Mouse (Mus musculus) forebrain, embryonic 11.5 days (tissue): ENCODE data around the gene Cyp2f2. TPM values are rescaled to one million over a fixed set of nuclear protein-coding genes. Genes with fewer than 3 reads are reported as not detected.

ENCODE experiments used
- ATAC-seq: fragments of 200-750 bp; cut with Nextera tagmentation; replicated peaks from 2 replicates; pipeline ENCODE4 v1.8.0; 2017; ENCODE audit warnings: moderate TSS enrichment; ENCODE audit not compliant: low FRiP score
- DNase-seq: peaks from one replicate; pipeline ENCODE4 v3.0.0-alpha.2; 2017; ENCODE audit warnings: low spot score
- H3K27ac ChIP-seq: fragments of 300-500 bp; sonication (generic); 2 replicates; pipeline ENCODE4 v1.5.1; 2014; ENCODE audit warnings: low read depth, low read length
- H3K27me3 ChIP-seq: fragments of 300-500 bp; sonication (generic); 2 replicates; pipeline ENCODE4 v1.6.1; 2014; ENCODE audit warnings: mild to moderate bottlenecking, low read length, mixed read lengths; ENCODE audit not compliant: control insufficient read depth, insufficient read depth
- H3K36me3 ChIP-seq: fragments of 300-500 bp; sonication (generic); 2 replicates; pipeline ENCODE4 v1.6.1; 2014; ENCODE audit warnings: mild to moderate bottlenecking, low read length, moderate library complexity, mixed read lengths; ENCODE audit not compliant: control insufficient read depth, insufficient read depth
- H3K4me1 ChIP-seq: fragments of 300-500 bp; sonication (generic); replicated peaks from 2 replicates; pipeline ENCODE4 v1.6.1; 2014; ENCODE audit warnings: low read length, mixed read lengths; ENCODE audit not compliant: control insufficient read depth, insufficient read depth
- H3K4me2 ChIP-seq: fragments of 300-500 bp; sonication (generic); 2 replicates; pipeline ENCODE4 v1.6.1; 2014; ENCODE audit warnings: low read depth, mild to moderate bottlenecking, low read length, moderate library complexity, mixed read lengths; ENCODE audit not compliant: severe bottlenecking
- H3K4me3 ChIP-seq: fragments of 300-500 bp; sonication (generic); 2 replicates; pipeline ENCODE4 v1.5.1; 2014; ENCODE audit warnings: low read depth, low read length
- H3K9ac ChIP-seq: fragments of 300-500 bp; sonication (generic); 2 replicates; pipeline ENCODE4 v1.6.1; 2014; ENCODE audit warnings: low read length
- H3K9me3 ChIP-seq: fragments of 300-500 bp; sonication (generic); 2 replicates; pipeline ENCODE4 v1.6.1; 2016; ENCODE audit warnings: low read length, mixed read lengths; ENCODE audit not compliant: control insufficient read depth
- WGBS: fragments of 180-500 bp; shearing (Covaris S2); extraction: QIAGEN DNeasy Blood & Tissue Kit; methylation state at CpG from one replicate; pipeline ENCODE4 v1.1.7; 2014; 5-methylcytosine and 5-hydroxymethylcytosine counted together
- polyA plus RNA-seq: library from polyadenylated mRNA; unstranded; fragments of >200 nt; fragmentation: Nextera tagmentation; extraction: Ambion mirVana; gene quantifications from 2 replicates; pipeline ENCODE4 v1.2.1, GENCODE M21; 2014

Gene Cyp2f2
- polyA plus RNA-seq, 1 experiment from 2014 or later, result not detected

DNA sequence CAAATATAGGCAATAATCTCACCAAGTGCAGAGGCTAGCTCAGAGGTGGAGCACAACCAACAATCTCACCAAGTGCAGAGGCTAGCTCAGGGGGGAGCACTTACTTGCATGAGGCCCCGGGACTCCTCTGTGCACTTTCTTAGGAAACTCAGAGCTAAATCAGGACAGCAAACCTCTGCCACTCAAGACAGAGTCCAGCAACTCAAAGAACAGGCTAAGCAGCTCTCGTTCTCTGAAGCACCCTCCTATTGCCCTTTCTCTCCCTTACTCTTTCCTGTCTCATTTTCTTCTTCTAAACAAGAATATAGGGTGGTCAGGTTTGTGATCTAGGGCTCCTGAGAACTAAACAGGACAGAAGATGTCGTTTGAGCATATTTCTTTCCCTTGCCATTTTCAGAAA lies 7.7 kb upstream of the Cyp2f2 start:
- Histone ChIP-seq H3K4me1 (no peaks in the 10 kb centered on the region), H3K36me3 (no peaks in the 10 kb centered on the region), H3K4me3 (no peak overlapping the region), H3K27ac (no peak overlapping the region), H3K9me3 (no peaks in the 10 kb centered on the region; the same call in 1 of the 2 replicates), H3K4me2 (no peak overlapping the region), H3K9ac (no peak overlapping the region), H3K27me3 (no peaks in the 10 kb centered on the region)
- WGBS, result 73% methylated on average over 3 of the region's 3 CpGs
- DNase-seq (no peak), ATAC-seq (no peak)

DNA sequence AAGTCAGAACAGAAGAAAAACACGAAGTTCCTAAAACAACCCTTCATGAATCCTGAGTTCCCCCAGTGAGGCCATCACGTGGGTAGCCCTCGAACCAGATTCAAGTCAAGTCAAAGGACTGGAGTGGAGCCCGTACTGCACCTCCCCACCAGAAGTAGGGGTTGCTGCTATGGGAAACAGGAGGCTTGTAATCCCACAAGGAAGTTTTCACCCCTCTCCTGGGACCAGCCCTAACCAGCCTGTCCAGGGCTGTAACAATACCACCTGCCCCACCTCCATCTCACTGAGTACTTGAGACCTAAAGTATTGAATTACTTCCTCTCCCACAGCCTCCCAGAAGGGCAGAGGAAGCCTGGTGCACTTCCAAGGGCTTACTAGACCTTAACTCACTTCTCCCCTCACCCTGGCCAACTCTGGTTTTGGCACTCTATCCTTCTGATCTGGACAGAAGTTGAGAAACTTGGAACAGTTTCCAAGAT lies 1.6 kb upstream of the Cyp2f2 start:
- no peak overlapping the region for H3K9ac ChIP-seq
- 73% methylated on average over 4 of the region's 4 CpGs for WGBS
- no peaks in the 10 kb centered on the region for H3K36me3 ChIP-seq
- DNase-seq (no peak), ATAC-seq (no peak)
- H3K4me3 ChIP-seq, result no peak overlapping the region
- no peaks in the 10 kb centered on the region for H3K4me1 ChIP-seq
- H3K9me3 ChIP-seq, result no peaks in the 10 kb centered on the region
- H3K27me3 ChIP-seq, result no peaks in the 10 kb centered on the region
- H3K27ac ChIP-seq, result no peak overlapping the region
- no peak overlapping the region for H3K4me2 ChIP-seq

DNA sequence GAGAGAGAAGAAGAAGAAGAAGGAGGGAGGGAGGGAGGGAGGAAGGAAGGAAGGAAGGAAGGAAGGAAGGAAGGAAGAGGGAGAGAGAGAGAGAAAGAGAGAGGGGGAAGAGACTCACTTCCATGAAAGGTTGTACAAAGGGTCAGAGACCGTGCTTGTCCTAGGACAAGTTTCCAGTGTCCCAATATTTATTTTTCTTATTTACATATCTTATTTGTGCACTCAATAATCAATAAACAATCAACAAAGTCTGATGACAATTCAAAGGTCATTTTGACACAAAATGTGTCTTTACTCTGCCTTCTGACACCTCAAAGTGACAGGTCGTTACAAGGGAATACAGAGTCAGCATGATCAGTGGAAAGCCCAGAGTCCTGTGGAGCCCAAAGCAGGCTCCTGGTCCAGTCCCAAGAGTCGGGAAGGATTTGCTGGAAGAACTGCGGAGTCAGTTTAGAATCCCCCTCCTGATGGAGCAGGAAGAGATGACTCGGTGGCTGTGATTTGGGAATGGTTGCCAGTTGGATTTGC lies 4.7 kb downstream of the Cyp2f2 start:
- Histone ChIP-seq H3K27ac (no peak overlapping the region), H3K4me1 (no peaks in the 10 kb centered on the region), H3K4me2 (no peak overlapping the region), H3K9ac (no peak overlapping the region), H3K9me3 (no peaks in the 10 kb centered on the region), H3K27me3 (no peaks in the 10 kb centered on the region), H3K4me3 (no peak overlapping the region), H3K36me3 (no peaks in the 10 kb centered on the region)
- ATAC-seq, result no peak
- no peak for DNase-seq
- WGBS, result 82% methylated on average over 5 of the region's 5 CpGs

DNA sequence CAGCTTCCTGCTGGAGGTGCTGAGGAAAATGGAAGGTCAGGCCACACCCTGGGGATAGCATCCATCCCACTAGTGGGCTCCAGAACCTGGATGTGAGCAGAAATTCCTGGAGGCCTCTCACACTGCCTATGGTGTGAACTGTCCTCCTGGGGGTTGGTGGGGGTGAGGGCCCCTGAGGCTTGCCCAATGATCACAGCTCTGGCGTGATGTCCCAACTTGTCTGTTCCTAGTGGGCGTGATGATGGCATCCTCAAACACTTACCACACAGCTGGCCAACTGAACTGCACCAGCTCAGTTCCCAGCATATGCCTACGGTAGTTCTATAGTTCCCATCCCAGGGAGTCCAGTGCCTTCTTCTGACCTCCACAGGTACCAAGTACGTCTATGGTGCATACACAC lies 5.3 kb downstream of the Cyp2f2 start:
- ATAC-seq, result no peak
- H3K27ac ChIP-seq, result no peak overlapping the region
- 87% methylated on average over 4 of the region's 4 CpGs for WGBS
- H3K4me1 ChIP-seq, result no peaks in the 10 kb centered on the region
- no peaks in the 10 kb centered on the region for H3K9me3 ChIP-seq
- H3K4me3 ChIP-seq, result no peak overlapping the region
- DNase-seq, result no peak
- no peaks in the 10 kb centered on the region for H3K27me3 ChIP-seq
- no peak overlapping the region for H3K4me2 ChIP-seq
- H3K9ac ChIP-seq, result no peak overlapping the region
- H3K36me3 ChIP-seq, result no peaks in the 10 kb centered on the region

DNA sequence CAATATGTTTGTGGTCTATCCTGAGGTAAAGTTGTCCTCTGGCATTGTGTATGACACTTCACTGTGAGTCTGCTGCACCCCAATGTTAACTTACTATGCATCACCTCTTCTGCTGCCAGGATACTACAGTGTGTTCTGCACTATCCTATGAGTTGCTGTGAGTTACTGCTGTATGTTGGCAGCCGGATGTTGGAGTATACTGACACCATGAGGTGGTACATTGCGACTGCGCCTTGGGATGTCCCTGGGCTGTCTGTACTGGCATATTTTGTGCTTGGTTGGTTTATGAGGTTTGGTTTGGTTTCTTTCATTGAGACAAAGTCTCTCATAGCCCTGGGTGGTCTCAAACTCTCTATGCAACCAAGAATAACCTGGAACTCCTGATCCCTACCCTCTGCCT lies 8.5 kb downstream of the Cyp2f2 start:
- no peaks in the 10 kb centered on the region for H3K36me3 ChIP-seq
- 53% methylated on average over 3 of the region's 3 CpGs for whole genome bisulfite sequencing

DNA sequence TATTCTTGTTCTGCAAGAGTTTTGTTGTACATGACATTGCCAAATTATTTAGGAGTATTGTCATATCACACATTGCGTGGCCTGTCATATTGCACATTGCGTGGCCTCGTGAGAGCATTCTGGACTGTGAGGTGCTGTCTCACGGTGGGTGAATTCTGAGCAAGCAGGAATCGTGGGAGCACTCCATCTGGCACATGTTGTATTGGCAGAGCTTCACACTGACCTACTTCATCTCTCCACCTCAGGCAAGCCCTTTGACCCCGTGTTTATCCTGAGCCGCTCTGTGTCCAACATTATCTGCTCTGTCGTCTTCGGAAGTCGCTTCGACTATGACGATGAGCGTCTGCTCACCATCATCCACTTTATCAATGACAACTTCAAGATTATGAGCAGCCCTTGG lies 9.2 kb downstream of the Cyp2f2 start:
- DNase-seq (no peak), ATAC-seq (no peak)
- no peaks in the 10 kb centered on the region for H3K4me1 ChIP-seq
- WGBS, result 89% methylated on average over 13 of the region's 13 CpGs
- no peak overlapping the region for H3K27ac ChIP-seq
- no peaks in the 10 kb centered on the region; the same call in 1 of the 2 replicates for H3K9me3 ChIP-seq
- no peaks in the 10 kb centered on the region for H3K27me3 ChIP-seq
- H3K4me2 ChIP-seq, result no peak overlapping the region
- H3K36me3 ChIP-seq, result no peaks in the 10 kb centered on the region
- no peak overlapping the region for H3K4me3 ChIP-seq
- no peak overlapping the region for H3K9ac ChIP-seq

More for the DNA sequence above, 8.5 kb downstream of the Cyp2f2 start:
- Histone ChIP-seq H3K4me3 (no peak overlapping the region), H3K27me3 (no peaks in the 10 kb centered on the region), H3K9me3 (no peaks in the 10 kb centered on the region; the same call in 1 of the 2 replicates), H3K9ac (no peak overlapping the region), H3K4me2 (no peak overlapping the region), H3K27ac (no peak overlapping the region), H3K4me1 (no peaks in the 10 kb centered on the region)
- no peak for DNase-seq
- no peak; the same call in 1 of the 2 replicates for ATAC-seq

DNA sequence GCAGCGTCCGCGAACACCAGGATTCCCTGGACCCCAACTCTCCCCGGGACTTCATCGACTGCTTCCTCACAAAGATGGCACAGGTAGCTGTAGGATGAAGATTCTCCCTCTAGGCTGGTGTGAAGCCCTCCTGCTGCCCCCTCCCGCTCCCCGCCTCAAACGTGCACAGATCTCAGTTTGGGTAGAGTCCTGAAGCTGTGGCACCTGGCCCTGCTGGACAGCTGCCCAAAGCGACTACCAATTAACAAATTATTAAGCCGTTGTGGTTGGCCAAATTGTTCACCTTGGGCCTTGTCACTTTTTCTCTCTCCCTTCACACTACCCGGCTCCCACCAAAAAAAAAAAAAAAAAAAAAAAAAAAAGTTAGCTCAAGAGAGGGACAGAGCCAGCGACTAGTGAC lies 10.1 kb downstream of the Cyp2f2 start:
- ATAC-seq, result no peak
- H3K27ac ChIP-seq, result no peak overlapping the region
- H3K9ac ChIP-seq, result no peak overlapping the region
- H3K4me2 ChIP-seq, result no peak overlapping the region
- no peak overlapping the region for H3K4me3 ChIP-seq
- no peak for DNase-seq
- no peaks in the 10 kb centered on the region for H3K36me3 ChIP-seq
- no peaks in the 10 kb centered on the region for H3K4me1 ChIP-seq
- no peaks in the 10 kb centered on the region for H3K27me3 ChIP-seq
- WGBS, result 92% methylated on average over 12 of the region's 12 CpGs
- no peaks in the 10 kb centered on the region; the same call in 1 of the 2 replicates for H3K9me3 ChIP-seq

DNA sequence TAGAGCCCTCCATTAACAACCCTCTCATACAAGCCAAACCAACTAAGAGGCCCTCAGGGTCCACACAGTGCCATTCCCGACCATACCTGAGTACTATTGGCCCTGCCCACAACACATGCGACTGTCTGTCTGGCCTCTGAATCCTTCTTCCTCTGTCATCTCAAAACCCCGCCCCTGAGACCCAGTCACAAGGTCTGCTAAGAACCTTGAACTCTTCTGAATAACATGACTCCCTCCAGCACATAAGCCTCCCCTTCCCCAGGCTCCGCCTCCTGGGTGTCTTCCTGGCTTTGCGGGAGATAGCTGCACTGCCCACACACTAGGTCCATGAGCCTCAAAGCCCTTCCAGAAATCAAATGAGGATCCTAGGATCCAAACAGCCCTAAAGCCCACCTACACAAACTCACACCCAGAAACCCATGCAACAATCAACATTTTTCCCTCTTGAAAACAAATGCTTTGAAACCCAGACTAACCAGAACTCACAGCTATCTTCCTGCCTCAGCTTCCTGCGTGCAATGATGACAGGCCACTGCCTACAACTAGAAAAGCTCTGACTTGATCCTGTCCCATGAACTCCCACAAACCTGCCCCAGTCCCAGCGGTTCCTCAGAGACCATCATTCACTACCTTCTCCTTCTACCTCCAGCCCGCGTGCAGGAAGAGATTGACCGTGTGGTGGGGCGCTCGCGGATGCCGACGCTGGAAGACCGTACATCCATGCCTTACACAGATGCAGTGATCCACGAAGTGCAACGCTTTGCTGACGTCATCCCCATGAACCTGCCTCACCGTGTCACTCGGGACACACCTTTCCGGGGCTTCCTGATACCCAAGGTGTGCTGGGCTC lies 11.0 kb downstream of the Cyp2f2 start:
- Histone ChIP-seq H3K36me3 (no peaks in the 10 kb centered on the region), H3K27ac (no peak overlapping the region), H3K4me1 (no peaks in the 10 kb centered on the region), H3K9ac (no peak overlapping the region), H3K4me3 (no peak overlapping the region), H3K27me3 (no peaks in the 10 kb centered on the region), H3K4me2 (no peak overlapping the region), H3K9me3 (no peaks in the 10 kb centered on the region; the same call in 1 of the 2 replicates)
- DNase-seq (no peak), ATAC-seq (no peak)
- WGBS, result 89% methylated on average over 22 of the region's 22 CpGs
